Mouse (Mus musculus): ENCODE measurements around the gene Ptpn6. TPM values are rescaled to one million over a fixed set of nuclear protein-coding genes. Genes with fewer than 3 reads are reported as not detected.
A peak's percentile ranks its signal among the peaks of the same experiment; 100 is the strongest.

The Ptpn6 gene
- polyA plus RNA-seq, 1 experiment from 2014 or later = 9.2 TPM

DNA sequence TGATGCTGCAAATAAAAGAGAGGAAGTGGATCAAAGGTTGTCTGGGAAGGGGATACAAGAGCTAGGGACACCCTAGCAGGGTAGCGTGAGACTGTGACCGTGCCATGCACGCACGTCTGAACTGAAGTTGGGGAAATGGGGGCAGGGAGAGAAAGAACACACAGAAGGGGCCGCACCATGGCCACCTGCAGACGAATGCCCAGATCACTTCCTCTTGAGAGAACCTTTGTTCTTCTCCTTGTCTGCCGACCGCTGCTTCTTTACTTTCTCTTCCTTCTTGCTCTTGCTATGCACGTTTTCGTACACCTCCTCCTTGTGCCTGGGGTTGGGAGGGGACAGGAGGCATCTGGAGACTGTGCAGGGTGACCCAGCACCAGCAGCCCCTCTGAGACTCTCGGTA, 17.6 kb downstream of the Ptpn6 start:
- Histone ChIP-seq H3K9me3 (no peaks in the 10 kb centered on the region), H3K27me3 (no peaks in the 10 kb centered on the region), H3K9ac (peak overlapping the region; percentile 44; the same call in 1 of the 2 replicates), H3K4me3 (no peak overlapping the region), H3K27ac (no peak overlapping the region), H3K4me1 (0 out of 2 replicates have a peak, but pooled peaks cover 7% of the 10 kb centered on the region), H3K4me2 (no peak overlapping the region), H3K36me3 (peaks cover 16% of the 10 kb centered on the region)
- 72% methylated on average over 11 of the region's 11 CpGs for WGBS
- no peak for ATAC-seq (ENCODE audit: insufficient number of reproducible peaks, insufficient read depth, low FRiP score, low TSS enrichment, low read depth)

- Histone ChIP-seq H3K4me3 (peak overlapping the region; percentile 39), H3K4me1 (0 out of 2 replicates have a peak, but pooled peaks cover 7% of the 10 kb centered on the region), H3K27me3 (no peaks in the 10 kb centered on the region), H3K27ac (peak overlapping the region; percentile 73), H3K9me3 (no peaks in the 10 kb centered on the region), H3K36me3 (peaks cover 31% of the 10 kb centered on the region), H3K4me2 (peak overlapping the region; percentile 49), H3K9ac (peak overlapping the region; percentile 65)
- ATAC-seq (ENCODE audit: insufficient number of reproducible peaks, insufficient read depth, low FRiP score, low TSS enrichment, low read depth) = no peak
- 58% methylated on average over 7 of the region's 7 CpGs for WGBS
These were observed 19.0 kb downstream of the Ptpn6 start for GRCm38 (mm10) chr6:124719354-124719978.

GRCm38 (mm10) chr6:124718703-124719102, 19.8 kb downstream of the Ptpn6 start:
- peak overlapping the region; percentile 39 for H3K4me3 ChIP-seq
- WGBS = 46% methylated on average over 16 of the region's 16 CpGs
- no peaks in the 10 kb centered on the region for H3K9me3 ChIP-seq
- no peaks in the 10 kb centered on the region for H3K27me3 ChIP-seq
- peaks cover 14% of the 10 kb centered on the region for H3K4me1 ChIP-seq
- H3K9ac ChIP-seq = peak overlapping the region; percentile 65
- H3K36me3 ChIP-seq = peaks cover 38% of the 10 kb centered on the region
- peak; percentile 48; the same call in 1 of the 2 replicates for ATAC-seq (ENCODE audit: insufficient number of reproducible peaks, insufficient read depth, low FRiP score, low TSS enrichment, low read depth)
- H3K4me2 ChIP-seq = peak overlapping the region; percentile 49
- H3K27ac ChIP-seq = peak overlapping the region; percentile 73

DNA sequence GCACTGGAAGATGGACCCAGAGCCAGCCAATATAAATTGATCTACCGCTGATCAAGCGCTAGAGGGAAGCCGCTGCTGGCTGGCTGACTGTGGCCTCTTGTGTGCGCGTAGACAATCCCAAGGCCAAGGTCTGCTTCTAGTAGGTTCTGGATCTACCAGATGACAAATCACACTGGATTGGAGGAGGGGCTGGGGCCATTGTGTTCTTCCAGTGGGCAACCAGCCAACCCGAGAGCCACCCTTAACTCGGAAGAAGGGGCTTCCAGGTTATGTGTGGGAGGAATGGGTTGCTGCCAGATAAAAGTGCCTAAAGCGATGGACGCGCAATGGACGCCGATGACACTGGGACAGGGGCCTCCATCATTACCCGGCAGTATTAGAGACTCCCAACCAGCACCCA, 20.5 kb downstream of the Ptpn6 start:
- Histone ChIP-seq H3K27ac (peak overlapping the region; percentile 65), H3K9ac (peak overlapping the region; percentile 65), H3K9me3 (no peaks in the 10 kb centered on the region), H3K27me3 (no peaks in the 10 kb centered on the region), H3K36me3 (peaks cover 38% of the 10 kb centered on the region), H3K4me2 (peak overlapping the region; percentile 47), H3K4me1 (peaks cover 21% of the 10 kb centered on the region), H3K4me3 (peak overlapping the region; percentile 39)
- ATAC-seq (ENCODE audit: insufficient number of reproducible peaks, insufficient read depth, low FRiP score, low TSS enrichment, low read depth) = no peak
- 66% methylated on average over 13 of the region's 13 CpGs for WGBS

DNA sequence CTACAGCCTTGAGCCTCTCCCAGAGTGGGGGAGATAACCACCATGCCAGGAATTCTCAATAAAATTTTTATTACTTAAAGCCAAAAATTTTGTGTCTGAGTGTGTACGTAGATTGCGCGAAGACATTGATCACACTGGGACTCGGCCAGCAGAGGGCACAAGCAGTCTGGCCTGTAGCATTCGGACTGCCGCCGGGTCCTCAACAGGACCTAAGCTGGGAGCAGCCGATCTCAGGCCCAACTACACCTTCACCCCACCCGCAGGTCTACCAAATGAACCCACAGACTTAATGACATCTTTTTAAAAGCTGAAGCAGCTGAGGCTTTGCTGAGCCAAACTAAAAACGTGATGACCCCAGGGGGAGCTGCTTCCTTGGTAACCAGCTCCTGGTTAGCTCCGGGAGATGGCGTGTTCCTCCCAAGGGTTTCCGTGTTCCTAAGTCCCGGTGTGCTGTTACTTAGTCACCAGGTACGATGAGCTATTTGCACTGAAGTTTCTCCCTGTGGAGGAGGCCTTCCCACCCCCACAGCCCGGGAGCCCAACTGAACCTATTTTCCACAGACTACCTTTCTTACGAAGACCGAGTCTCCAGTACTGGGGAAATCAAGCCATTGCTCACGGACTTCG, 21.5 kb downstream of the Ptpn6 start:
- ATAC-seq (ENCODE audit: insufficient number of reproducible peaks, insufficient read depth, low FRiP score, low TSS enrichment, low read depth) = no peak
- Histone ChIP-seq H3K9me3 (no peaks in the 10 kb centered on the region), H3K27ac (peak overlapping the region; percentile 65; the same call in 1 of the 2 replicates), H3K36me3 (peaks cover 38% of the 10 kb centered on the region), H3K4me2 (peak overlapping the region; percentile 47), H3K9ac (no peak overlapping the region), H3K27me3 (no peaks in the 10 kb centered on the region), H3K4me1 (peaks cover 25% of the 10 kb centered on the region), H3K4me3 (peak overlapping the region; percentile 39)
- WGBS = 63% methylated on average over 20 of the region's 20 CpGs

- Histone ChIP-seq H3K27ac (peak overlapping the region; percentile 90), H3K4me3 (peak overlapping the region; percentile 98), H3K9me3 (no peaks in the 10 kb centered on the region), H3K9ac (peak overlapping the region; percentile 98), H3K36me3 (peaks cover 51% of the 10 kb centered on the region), H3K4me1 (peaks cover 38% of the 10 kb centered on the region), H3K4me2 (peak overlapping the region; percentile 95), H3K27me3 (no peaks in the 10 kb centered on the region)
- no peak for ATAC-seq (ENCODE audit: insufficient number of reproducible peaks, insufficient read depth, low FRiP score, low TSS enrichment, low read depth)
- 11% methylated on average over 11 of the region's 11 CpGs for WGBS
These were observed 25.6 kb downstream of the Ptpn6 start for GRCm38 (mm10) chr6:124712918-124713317.

- Histone ChIP-seq H3K4me2 (peak within 1 kb of the TSS; percentile 95), H3K27me3 (no peaks in the 10 kb centered on the region), H3K36me3 (peaks cover 54% of the 10 kb centered on the region), H3K9me3 (no peaks in the 10 kb centered on the region), H3K27ac (peak within 1 kb of the TSS; percentile 90), H3K4me1 (peaks cover 38% of the 10 kb centered on the region), H3K9ac (peak within 1 kb of the TSS; percentile 98), H3K4me3 (peak within 1 kb of the TSS; percentile 98)
- ATAC-seq (ENCODE audit: insufficient number of reproducible peaks, insufficient read depth, low FRiP score, low TSS enrichment, low read depth) = peak; percentile 93
- under 1% methylated on average over 75 of the region's 76 CpGs for WGBS
These were observed 26.4 kb downstream of the Ptpn6 start, which contains the start of the genes Emg1 and Phb2 for GRCm38 (mm10) chr6:124711824-124712782. TSS of gene Emg1 (minus strand) at chr6:124712178. TSS of gene Phb2 (plus strand) at chr6:124712336.

GRCm38 (mm10) chr6:124708289-124708889, 30.1 kb downstream of the Ptpn6 start:
- Histone ChIP-seq H3K9me3 (no peaks in the 10 kb centered on the region), H3K27me3 (no peaks in the 10 kb centered on the region), H3K4me2 (no peak overlapping the region), H3K4me3 (no peak overlapping the region), H3K27ac (no peak overlapping the region), H3K9ac (no peak overlapping the region), H3K36me3 (peaks cover 56% of the 10 kb centered on the region), H3K4me1 (peaks cover 31% of the 10 kb centered on the region)
- WGBS = 94% methylated on average over 10 of the region's 10 CpGs
- no peak for ATAC-seq (ENCODE audit: insufficient number of reproducible peaks, insufficient read depth, low FRiP score, low TSS enrichment, low read depth)

DNA sequence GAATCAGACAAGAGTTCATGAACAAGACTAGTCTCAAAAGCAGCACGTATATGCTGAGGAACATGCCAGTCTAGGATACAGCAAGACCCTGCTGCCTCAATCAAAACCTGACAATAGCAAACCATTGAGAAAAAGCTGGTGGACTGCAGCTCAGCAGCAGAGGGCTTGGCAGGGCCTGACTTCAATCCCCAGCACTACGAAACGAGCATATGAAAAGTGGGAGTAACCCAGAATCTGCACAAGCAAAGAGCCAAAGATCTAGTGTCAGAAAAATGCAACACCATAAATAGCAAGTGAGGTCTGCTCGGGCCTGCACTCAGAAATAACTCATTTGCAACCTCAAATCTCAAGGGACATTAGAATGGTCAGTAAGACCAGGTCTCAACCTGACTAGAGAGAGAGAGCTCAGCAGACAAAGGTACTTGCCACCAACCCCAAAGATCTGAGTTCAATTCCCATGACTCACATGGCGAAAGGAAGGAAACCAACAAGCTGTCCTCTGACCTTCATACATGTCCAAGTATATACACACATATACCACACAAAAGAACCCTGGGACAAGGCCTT, 32.4 kb downstream of the Ptpn6 start:
- ATAC-seq (ENCODE audit: insufficient number of reproducible peaks, insufficient read depth, low FRiP score, low TSS enrichment, low read depth) = no peak
- H3K27me3 ChIP-seq = no peaks in the 10 kb centered on the region
- H3K4me1 ChIP-seq = peaks cover 25% of the 10 kb centered on the region
- H3K4me2 ChIP-seq = no peak overlapping the region
- H3K27ac ChIP-seq = no peak overlapping the region
- no peak overlapping the region for H3K9ac ChIP-seq
- peaks cover 78% of the 10 kb centered on the region for H3K36me3 ChIP-seq
- no peak overlapping the region for H3K4me3 ChIP-seq
- WGBS = 87% methylated on average over 5 of the region's 5 CpGs
- no peaks in the 10 kb centered on the region for H3K9me3 ChIP-seq

GRCm38 (mm10) chr6:124704417-124704816, 34.1 kb downstream of the Ptpn6 start:
- H3K9ac ChIP-seq = peak overlapping the region; percentile 16; the same call in 1 of the 2 replicates
- no peaks in the 10 kb centered on the region for H3K9me3 ChIP-seq
- no peak overlapping the region for H3K4me2 ChIP-seq
- H3K27ac ChIP-seq = no peak overlapping the region
- 91% methylated on average over 2 of the region's 2 CpGs for WGBS
- no peak overlapping the region for H3K4me3 ChIP-seq
- no peaks in the 10 kb centered on the region for H3K27me3 ChIP-seq
- ATAC-seq (ENCODE audit: insufficient number of reproducible peaks, insufficient read depth, low FRiP score, low TSS enrichment, low read depth) = no peak
- peaks cover 9% of the 10 kb centered on the region for H3K4me1 ChIP-seq
- H3K36me3 ChIP-seq = peaks cover 92% of the 10 kb centered on the region

Data from embryonic facial prominence, embryonic 13.5 days (tissue).